In the genomic region with DNA sequence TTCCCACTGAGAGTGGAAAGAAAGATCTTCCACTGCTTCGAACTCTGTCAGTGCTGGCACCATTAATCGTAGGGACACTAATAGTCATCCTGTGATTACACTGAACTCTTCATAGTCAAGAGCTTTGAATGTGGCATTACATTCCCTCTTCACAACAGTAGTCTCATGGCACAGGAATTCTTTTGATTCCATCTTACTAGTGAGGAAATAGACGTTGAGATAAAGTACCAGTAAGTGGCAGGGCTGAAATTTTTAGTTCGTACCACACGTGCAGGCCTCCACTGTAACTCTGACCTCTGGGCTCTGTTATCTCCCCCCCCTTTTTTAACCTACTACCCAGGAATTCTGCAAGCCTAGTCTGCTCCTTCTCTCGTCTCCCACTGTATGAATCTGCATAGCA, we compare ENCODE assay signal across 26 mouse cellular contexts. TPM values are rescaled to one million over a fixed set of nuclear protein-coding genes. Genes with fewer than 3 reads are reported as not detected.
"Had no signal": no experiment of that assay in that cellular context is flagged by ENCODE, and none has a peak within 500 bp of the region (broad histone marks: within the 10 kb centered on the region; RNA-seq: fewer than 3 reads in every experiment).

No protein-coding gene starts in this region.

- H3K9me3 ChIP-seq: heart, embryonic 10.5 days; heart, embryonic 12.5 days; hindbrain, embryonic 10.5 days; hindbrain, embryonic 12.5 days; intestine, embryonic 15.5 days; limb, embryonic 10.5 days; limb, embryonic 12.5 days had no signal

- H3K9ac ChIP-seq: heart, embryonic 12.5 days; hindbrain, embryonic 12.5 days; hindbrain, embryonic 14.5 days; intestine, embryonic 15.5 days; limb, embryonic 12.5 days had no signal

- H3K4me2 ChIP-seq: heart, embryonic 12.5 days; hindbrain, embryonic 12.5 days; hindbrain, embryonic 14.5 days; intestine, embryonic 15.5 days; limb, embryonic 12.5 days had no signal

- ATAC-seq: hindbrain, embryonic 16.5 days; inflammation-experienced regulatory T-cells, adult 6 months; intestine, embryonic 15.5 days; intestine, postnatal 0 days had no signal

- H3K27ac ChIP-seq: gastrocnemius, adult 2 months; heart, embryonic 10.5 days; hindbrain, embryonic 10.5 days; hindbrain, embryonic 12.5 days; hindbrain, embryonic 14.5 days; intestine, embryonic 15.5 days; layer of hippocampus, adult 2 months; left cerebral cortex, adult 2 months; limb, embryonic 10.5 days; limb, embryonic 12.5 days had no signal

- DNase-seq: gastrocnemius, adult 2 months; gastrocnemius, postnatal 10 days; gastrocnemius, postnatal 25 days; heart, adult 18-20 months; heart, postnatal 10 days; heart, postnatal 4 days; kidney, adult 18-20 months; kidney, adult 8-10 months; kidney, postnatal 10 days; kidney, postnatal 25 days; kidney, postnatal 4 days had no signal

- H3K4me1 ChIP-seq: hindbrain, embryonic 10.5 days; hindbrain, embryonic 12.5 days; intestine, embryonic 15.5 days; limb, embryonic 10.5 days; limb, embryonic 12.5 days had no signal

- H3K27me3 ChIP-seq: heart, embryonic 12.5 days; hindbrain, embryonic 12.5 days; intestine, embryonic 15.5 days; limb, embryonic 12.5 days had no signal

- H3K36me3 ChIP-seq: heart, embryonic 10.5 days; heart, embryonic 12.5 days; hindbrain, embryonic 10.5 days; hindbrain, embryonic 12.5 days; intestine, embryonic 15.5 days; limb, embryonic 10.5 days; limb, embryonic 12.5 days had no signal

- H3K4me3 ChIP-seq: gastrocnemius, adult 2 months; heart, embryonic 10.5 days; heart, embryonic 12.5 days; hindbrain, embryonic 10.5 days; hindbrain, embryonic 12.5 days; intestine, embryonic 15.5 days; layer of hippocampus, adult 2 months; left cerebral cortex, adult 2 months; limb, embryonic 10.5 days; limb, embryonic 12.5 days had no signal

RNA-seq across cellular contexts. Expression of gene Frmd7, which starts 20.4 kb away (rescaled TPM):
- polyA plus RNA-seq: heart, embryonic 14.5 days; hindbrain, embryonic 12.5 days; inflammation-experienced regulatory T-cells, adult 6 months; kidney, embryonic 14.5 days had no signal
